Mouse (Mus musculus) adrenal gland, postnatal 14 days (tissue): ENCODE data around the gene Smim27. TPM values are rescaled to one million over a fixed set of nuclear protein-coding genes. Genes with fewer than 3 reads are reported as not detected.

Experiments
- total RNA-seq: library from RNA; stranded (reverse); gene quantifications from 2 replicates; pipeline ENCODE4 v1.2.3, GENCODE M21; 2021

Gene Smim27
- total RNA-seq, 1 experiment from 2014 or later, result 34.0 TPM

Other genes starting within 250 kb of the Smim27 start
- 107 and 132 TPM in 2 replicates for gene Aco1, start 126.5 kb upstream of the Smim27 start, total RNA-seq
- gene Ddx58, start 29.8 kb upstream of the Smim27 start, total RNA-seq, result 18.3 and 23.4 TPM in 2 replicates
- gene Topors, start 271 bp downstream of the Smim27 start, total RNA-seq, result 28.1 TPM in 2 replicates
- 425 and 435 TPM in 2 replicates for gene Ndufb6, start 9.8 kb downstream of the Smim27 start, total RNA-seq
- gene Tmem215, start 202.6 kb downstream of the Smim27 start, total RNA-seq, result 0.15 TPM in 1 of 2 replicates, not detected in the other